In the genomic region with DNA sequence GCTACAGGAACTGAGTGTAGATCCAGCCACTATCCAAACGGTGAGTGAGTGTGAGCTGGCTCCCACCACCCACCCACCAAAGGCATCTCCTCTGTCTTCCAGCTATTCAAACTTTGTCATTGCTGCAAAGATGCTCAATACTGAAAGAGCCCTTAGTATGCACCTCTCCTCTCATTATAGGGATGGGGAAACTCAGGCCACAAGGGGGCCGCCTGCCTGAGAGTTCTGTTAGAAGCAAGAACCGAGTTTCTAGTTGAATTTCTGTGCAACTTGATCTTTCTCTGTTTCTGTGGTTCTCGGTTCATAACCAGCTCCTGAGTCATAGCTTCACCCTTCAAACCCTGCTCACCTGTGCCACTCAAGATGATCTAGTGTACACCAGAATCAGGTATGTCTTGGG, we compare ENCODE assay signal across 15 mouse cellular contexts. TPM values are rescaled to one million over a fixed set of nuclear protein-coding genes. Genes with fewer than 3 reads are reported as not detected.
DNase-seq lines count a peak whose midpoint lies in the region; ATAC-seq and TF ChIP-seq lines count a peak whose summit lies in the region.
"Had no signal": no experiment of that assay in that cellular context is flagged by ENCODE, and none has a peak within 500 bp of the region (broad histone marks: within the 10 kb centered on the region; RNA-seq: fewer than 3 reads in every experiment).

No protein-coding gene starts in this region.

- peak; percentile 6; the same call in 1 of the 2 replicates for TF ChIP-seq CTCF in cerebellum, adult 2 months (IDR thresholded peaks at IDR 0.05; ENCODE audit: borderline replicate concordance, insufficient read depth, low read depth, low read length)
- peak; percentile 43; the same call in 1 of the 2 replicates for TF ChIP-seq CTCF in kidney, postnatal 0 days (IDR thresholded peaks at IDR 0.05; ENCODE audit: low read depth)

- H3K27me3 ChIP-seq in cerebellum, adult 2 months (ENCODE audit: control insufficient read depth, insufficient read depth, low read length) = no peaks in the 10 kb centered on the region
- H3K27me3 ChIP-seq in kidney, postnatal 0 days (ENCODE audit: insufficient read depth, low read length) = 0 out of 2 replicates have a peak, but pooled peaks cover 5% of the 10 kb centered on the region
- peaks cover 57% of the 10 kb centered on the region for H3K27me3 ChIP-seq in kidney, embryonic 16.5 days (ENCODE audit: insufficient read depth, low read length)

- ATAC-seq in kidney, postnatal 0 days (replicated peaks; ENCODE audit: low FRiP score, low read depth) = no peak
- no peak for ATAC-seq in kidney, embryonic 16.5 days (ENCODE audit: low FRiP score, low TSS enrichment)

- no peak overlapping the region for H3K4me3 ChIP-seq in cerebellum, adult 2 months (replicated peaks; ENCODE audit: insufficient read depth, low read depth, low read length)
- H3K4me3 ChIP-seq in kidney, postnatal 0 days (replicated peaks; ENCODE audit: low read depth, low read length) = no peak overlapping the region
- no peak overlapping the region for H3K4me3 ChIP-seq in kidney, embryonic 16.5 days (ENCODE audit: low read length)

- no peaks in the 10 kb centered on the region for H3K9me3 ChIP-seq in kidney, postnatal 0 days (replicated peaks; ENCODE audit: low read length)
- no peaks in the 10 kb centered on the region for H3K9me3 ChIP-seq in kidney, embryonic 16.5 days (ENCODE audit: low read length)
- H3K9me3 ChIP-seq: limb, embryonic 13.5 days; lung, embryonic 15.5 days had no signal

- H3K36me3 ChIP-seq in kidney, postnatal 0 days (ENCODE audit: insufficient read depth, low read length) = no peaks in the 10 kb centered on the region
- H3K36me3 ChIP-seq in kidney, embryonic 16.5 days (ENCODE audit: insufficient read depth, low read length) = no peaks in the 10 kb centered on the region
- H3K36me3 ChIP-seq: limb, embryonic 13.5 days; lung, embryonic 15.5 days had no signal

- no peak for DNase-seq in cerebellum, adult 2 months
- DNase-seq in cerebellum, postnatal 14 days = no peak
- peak; percentile 24 for DNase-seq in kidney, postnatal 0 days (ENCODE audit: low spot score)
- DNase-seq in retina, embryonic 14.5 days (ENCODE audit: low spot score) = peak; percentile 17
- no peak for DNase-seq in retina, postnatal 1 day
- no peak for DNase-seq in urinary bladder, adult 18-20 months (ENCODE audit: low spot score in 2 of 2)
- DNase-seq in urinary bladder, postnatal 14 days (ENCODE audit: low spot score) = no peak
- DNase-seq: cerebellum, adult 9-11 months; heart, adult 11 months; heart, postnatal 10 days; spleen, adult 18-20 months had no signal

- H3K9ac ChIP-seq in kidney, postnatal 0 days (ENCODE audit: low read depth, low read length) = no peak overlapping the region
- H3K9ac ChIP-seq in kidney, embryonic 16.5 days (replicated peaks; ENCODE audit: low read length) = no peak overlapping the region
- H3K9ac ChIP-seq: lung, embryonic 15.5 days had no signal

- 77% methylated on average over 4 of the region's 4 CpGs for WGBS in cerebellum, adult 2 months
- WGBS in kidney, postnatal 0 days = 49% methylated on average over 4 of the region's 4 CpGs
- 52% methylated on average over 4 of the region's 4 CpGs for WGBS in kidney, embryonic 16.5 days

- H3K4me1 ChIP-seq in cerebellum, adult 2 months (ENCODE audit: control insufficient read depth, insufficient read depth, low read length) = no peaks in the 10 kb centered on the region
- H3K4me1 ChIP-seq in kidney, postnatal 0 days (replicated peaks; ENCODE audit: insufficient read depth, low read length) = peaks cover 9% of the 10 kb centered on the region; the same call in 1 of the 2 replicates
- H3K4me1 ChIP-seq in kidney, embryonic 16.5 days (ENCODE audit: insufficient read depth, low read length) = peaks cover 32% of the 10 kb centered on the region

- H3K4me2 ChIP-seq in kidney, postnatal 0 days (ENCODE audit: low read length) = no peak overlapping the region
- no peak overlapping the region for H3K4me2 ChIP-seq in kidney, embryonic 16.5 days (replicated peaks; ENCODE audit: low read depth, low read length)

- H3K27ac ChIP-seq in cerebellum, adult 2 months (ENCODE audit: insufficient read depth, low read length) = no peak overlapping the region
- no peak overlapping the region for H3K27ac ChIP-seq in kidney, postnatal 0 days
- H3K27ac ChIP-seq in kidney, embryonic 16.5 days (ENCODE audit: low read length) = no peak overlapping the region
- H3K27ac ChIP-seq: limb, embryonic 13.5 days; lung, embryonic 15.5 days had no signal

- TF ChIP-seq POLR2A in cerebellum, adult 2 months (IDR thresholded peaks at IDR 0.05; ENCODE audit: borderline replicate concordance, insufficient read depth, low read length) = no peak

RNA-seq across cellular contexts. Expression of a gene that starts 10.8 kb away (rescaled TPM):
- polyA plus RNA-seq in cerebellum, adult 2 months (2012; rRNA removed) = 0.59 and 0.60 TPM in 2 replicates
- polyA plus RNA-seq in kidney, postnatal 0 days (2015; fragmentation: Nextera tagmentation; extraction: Ambion mirVana) = 2.5 and 2.8 TPM in 2 replicates
- polyA plus RNA-seq in kidney, embryonic 16.5 days (2015; fragmentation: Nextera tagmentation; extraction: Ambion mirVana) = 1.1 and 1.5 TPM in 2 replicates

RNA-seq across cellular contexts. Expression of a gene that starts 11.5 kb away (rescaled TPM):
- polyA plus RNA-seq in cerebellum, adult 2 months (2012; rRNA removed) = 4.0 and 4.7 TPM in 2 replicates
- polyA plus RNA-seq in kidney, postnatal 0 days (2015; fragmentation: Nextera tagmentation; extraction: Ambion mirVana) = 3.4 and 4.2 TPM in 2 replicates
- 3.8 TPM in 2 replicates for polyA plus RNA-seq in kidney, embryonic 16.5 days (2015; fragmentation: Nextera tagmentation; extraction: Ambion mirVana)

RNA-seq across cellular contexts. Expression of a gene that starts 25.5 kb away (rescaled TPM):
- 152 and 153 TPM in 2 replicates for polyA plus RNA-seq in cerebellum, adult 2 months (2012; rRNA removed)
- 74.5 and 81.2 TPM in 2 replicates for polyA plus RNA-seq in kidney, postnatal 0 days (2015; fragmentation: Nextera tagmentation; extraction: Ambion mirVana)
- polyA plus RNA-seq in kidney, embryonic 16.5 days (2015; fragmentation: Nextera tagmentation; extraction: Ambion mirVana) = 90.4 and 97.7 TPM in 2 replicates

RNA-seq across cellular contexts. Expression of a gene that starts 39.8 kb away (rescaled TPM):
- polyA plus RNA-seq in cerebellum, adult 2 months (2012; rRNA removed) = 10.1 and 10.9 TPM in 2 replicates
- 0.11 and 0.54 TPM in 2 replicates for polyA plus RNA-seq in kidney, postnatal 0 days (2015; fragmentation: Nextera tagmentation; extraction: Ambion mirVana)
- 0.10 and 0.15 TPM in 2 replicates for polyA plus RNA-seq in kidney, embryonic 16.5 days (2015; fragmentation: Nextera tagmentation; extraction: Ambion mirVana)
- polyA plus RNA-seq: intestine, embryonic 14.5 days had no signal

RNA-seq across cellular contexts. Expression of a gene that starts 40.2 kb away (rescaled TPM):
- 7.4 and 10.9 TPM in 2 replicates for polyA plus RNA-seq in cerebellum, adult 2 months (2012; rRNA removed)
- polyA plus RNA-seq in kidney, postnatal 0 days (2015; fragmentation: Nextera tagmentation; extraction: Ambion mirVana) = 19.1 and 19.6 TPM in 2 replicates
- 13.2 and 16.8 TPM in 2 replicates for polyA plus RNA-seq in kidney, embryonic 16.5 days (2015; fragmentation: Nextera tagmentation; extraction: Ambion mirVana)

Comparison
In these comparisons a context has a peak if more than half of its experiments do, and no peak if none do; other contexts are left out.
1. DNase-seq: peak in kidney, postnatal 0 days (single experiment) and retina, embryonic 14.5 days (single experiment); none in cerebellum, adult 2 months (0 of 2), cerebellum, postnatal 14 days (0 of 2), retina, postnatal 1 day (single experiment), urinary bladder, adult 18-20 months (0 of 2) and urinary bladder, postnatal 14 days (single experiment).